Mouse (Mus musculus) lung, adult 2 months (tissue): Measurements from ENCODE around the gene Adcy9.

Experiments used
- CTCF ChIP-seq: fragments of 200-500 bp; IDR thresholded peaks from 2 replicates; pipeline ENCODE4 v1.5.1; 2011; ENCODE audit warnings: mild to moderate bottlenecking, low read length, control low read depth; ENCODE audit not compliant: insufficient read depth
- POLR2A ChIP-seq: fragments of 200-500 bp; IDR thresholded peaks from 2 replicates; pipeline ENCODE4 v1.6.1; 2011; ENCODE audit warnings: low read depth, mild to moderate bottlenecking, control low read depth, low read length, borderline replicate concordance; ENCODE audit errors: extremely low read depth

DNA sequence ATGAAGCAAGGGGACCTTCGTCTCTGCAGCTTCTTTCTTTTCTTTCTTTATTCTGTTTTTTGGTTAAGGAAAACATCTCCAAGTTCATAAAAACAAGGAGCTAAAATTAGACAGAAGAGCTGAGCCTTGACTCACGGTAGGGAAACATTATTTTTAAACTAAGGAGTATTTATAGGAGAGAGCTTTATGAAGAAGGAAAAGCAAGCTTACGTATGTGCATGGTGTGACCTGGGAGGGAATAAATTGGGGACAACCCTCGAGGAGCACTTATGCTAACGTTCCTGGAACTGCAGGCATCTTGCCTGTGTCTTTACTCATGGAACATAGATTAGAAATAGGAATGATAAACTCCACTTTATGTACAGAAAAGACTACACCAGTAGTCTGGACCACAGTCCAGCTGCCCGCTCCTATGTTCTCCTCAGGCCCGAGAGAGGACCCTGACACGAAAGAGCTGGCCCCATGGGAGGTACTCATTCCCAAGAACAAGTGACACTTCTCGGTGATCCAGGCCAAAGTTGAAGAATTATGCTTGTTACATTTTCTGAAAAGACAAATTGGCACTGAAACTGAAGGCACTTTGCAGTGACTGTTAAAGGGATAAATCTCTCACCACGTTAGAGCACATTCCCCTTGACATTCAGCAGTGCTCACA is 24.5 kb downstream of the Adcy9 start:
- TF ChIP-seq CTCF = no peak
- no peak for TF ChIP-seq POLR2A
